Mouse (Mus musculus): ENCODE measurements at regions not wholly inside any gene's neighbourhood (a gene's known extent, or its start where the extent isn't known, plus 50 kb on each side); places are given as distances from the start of the nearest gene placed in this dataset.

- Histone ChIP-seq H3K4me1 (ENCODE audit: insufficient read depth, low read length) (no peaks in the 10 kb centered on the region), H3K4me2 (replicated peaks; ENCODE audit: low read depth, low read length) (no peak overlapping the region), H3K9ac (replicated peaks; ENCODE audit: low read length) (no peak overlapping the region), H3K4me3 (ENCODE audit: low read length) (no peak overlapping the region), H3K27me3 (ENCODE audit: insufficient read depth, low read length) (no peaks in the 10 kb centered on the region), H3K36me3 (ENCODE audit: insufficient read depth, low read length) (no peaks in the 10 kb centered on the region), H3K9me3 (ENCODE audit: low read length) (no peaks in the 10 kb centered on the region), H3K27ac (ENCODE audit: low read length) (no peak overlapping the region)
- ATAC-seq (ENCODE audit: low FRiP score, low TSS enrichment), result no peak
- 55% methylated on average over 2 of the region's 2 CpGs for whole genome bisulfite sequencing
These were observed 166.4 kb upstream of the Arhgap20 start for GRCm38 (mm10) chr9:51598706-51599105.

GRCm38 (mm10) chr9:51608158-51608557 is 157.0 kb upstream of the Arhgap20 start:
- H3K27ac ChIP-seq (ENCODE audit: low read length), result no peak overlapping the region
- no peaks in the 10 kb centered on the region for H3K4me1 ChIP-seq (ENCODE audit: insufficient read depth, low read length)
- no peaks in the 10 kb centered on the region for H3K27me3 ChIP-seq (ENCODE audit: insufficient read depth, low read length)
- H3K9ac ChIP-seq (replicated peaks; ENCODE audit: low read length), result no peak overlapping the region
- H3K4me2 ChIP-seq (replicated peaks; ENCODE audit: low read depth, low read length), result no peak overlapping the region
- 80% methylated on average over 1 of the region's 1 CpGs for WGBS
- no peak for ATAC-seq (ENCODE audit: low FRiP score, low TSS enrichment)
- H3K36me3 ChIP-seq (ENCODE audit: insufficient read depth, low read length), result no peaks in the 10 kb centered on the region
- H3K9me3 ChIP-seq (ENCODE audit: low read length), result no peaks in the 10 kb centered on the region
- H3K4me3 ChIP-seq (ENCODE audit: low read length), result no peak overlapping the region

DNA sequence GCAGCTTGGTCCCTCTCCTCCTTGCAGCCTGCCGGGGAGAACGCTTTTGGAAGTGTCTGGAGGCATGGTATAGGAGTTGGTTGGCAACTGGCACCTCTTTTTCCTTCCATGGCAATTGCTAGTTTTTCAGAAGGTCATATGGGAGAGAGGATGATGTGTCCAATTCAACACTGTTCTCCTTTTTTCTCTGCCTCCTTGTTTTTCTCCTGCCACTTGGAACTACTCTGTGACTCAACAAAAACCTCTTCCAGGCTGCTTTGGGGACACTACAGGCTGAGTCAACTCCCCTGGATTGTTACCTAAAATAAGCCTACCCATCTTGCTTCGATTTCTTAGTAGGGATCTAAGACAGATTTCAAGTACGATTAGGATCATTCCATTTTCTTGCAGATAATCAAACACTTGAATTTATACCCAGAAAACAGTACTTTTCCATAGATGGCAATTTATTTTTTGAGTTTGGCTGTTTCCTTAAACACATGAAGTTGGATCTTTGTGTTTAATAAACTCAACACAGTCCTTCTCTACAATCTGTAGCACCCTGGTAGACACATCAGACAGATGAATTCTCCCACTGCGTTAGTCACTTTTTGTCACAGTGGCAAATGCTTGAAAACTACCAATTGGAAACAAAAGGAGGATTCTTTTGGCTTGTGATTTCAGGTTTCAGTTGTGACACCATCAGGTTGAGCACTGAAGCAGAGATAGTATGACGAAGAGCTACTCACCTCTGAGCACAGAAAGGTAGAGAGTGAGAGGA is 156.3 kb upstream of the Arhgap20 start:
- ATAC-seq (ENCODE audit: low FRiP score, low TSS enrichment), result no peak
- H3K9me3 ChIP-seq (ENCODE audit: low read length), result no peaks in the 10 kb centered on the region
- H3K27me3 ChIP-seq (ENCODE audit: insufficient read depth, low read length), result no peaks in the 10 kb centered on the region
- H3K36me3 ChIP-seq (ENCODE audit: insufficient read depth, low read length), result no peaks in the 10 kb centered on the region
- no peak overlapping the region for H3K27ac ChIP-seq (ENCODE audit: low read length)
- H3K9ac ChIP-seq (replicated peaks; ENCODE audit: low read length), result no peak overlapping the region
- no peak overlapping the region for H3K4me3 ChIP-seq (ENCODE audit: low read length)
- WGBS, result 86% methylated on average over 6 of the region's 6 CpGs
- H3K4me2 ChIP-seq (replicated peaks; ENCODE audit: low read depth, low read length), result no peak overlapping the region
- H3K4me1 ChIP-seq (ENCODE audit: insufficient read depth, low read length), result no peaks in the 10 kb centered on the region

DNA sequence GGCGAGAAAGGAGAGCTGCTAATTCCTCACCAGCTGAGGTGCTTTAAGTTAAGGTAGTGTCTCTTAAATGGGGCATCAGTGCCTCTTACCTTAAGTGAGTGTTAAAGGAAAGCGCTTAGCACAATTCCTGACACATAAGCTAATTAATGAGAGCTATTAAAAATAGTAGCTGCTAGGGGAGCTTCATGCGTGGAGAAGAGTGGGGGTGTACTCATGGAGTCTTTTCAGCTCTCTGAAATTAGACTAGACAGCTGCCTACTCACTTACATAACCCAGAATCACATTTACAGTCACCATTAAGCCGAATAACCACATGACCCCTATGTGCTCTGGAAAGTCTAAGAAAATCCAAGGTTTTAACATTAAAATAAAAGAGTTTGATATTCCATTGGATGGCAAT is 139.0 kb upstream of the Arhgap20 start:
- H3K27me3 ChIP-seq (ENCODE audit: insufficient read depth, low read length), result no peaks in the 10 kb centered on the region
- H3K36me3 ChIP-seq (ENCODE audit: insufficient read depth, low read length), result no peaks in the 10 kb centered on the region
- H3K4me2 ChIP-seq (replicated peaks; ENCODE audit: low read depth, low read length), result no peak overlapping the region
- H3K27ac ChIP-seq (ENCODE audit: low read length), result no peak overlapping the region
- no peak overlapping the region for H3K4me3 ChIP-seq (ENCODE audit: low read length)
- H3K9ac ChIP-seq (replicated peaks; ENCODE audit: low read length), result no peak overlapping the region
- no peaks in the 10 kb centered on the region for H3K9me3 ChIP-seq (ENCODE audit: low read length)
- ATAC-seq (ENCODE audit: low FRiP score, low TSS enrichment), result no peak
- H3K4me1 ChIP-seq (ENCODE audit: insufficient read depth, low read length), result no peaks in the 10 kb centered on the region
- WGBS, result 80% methylated on average over 4 of the region's 4 CpGs

DNA sequence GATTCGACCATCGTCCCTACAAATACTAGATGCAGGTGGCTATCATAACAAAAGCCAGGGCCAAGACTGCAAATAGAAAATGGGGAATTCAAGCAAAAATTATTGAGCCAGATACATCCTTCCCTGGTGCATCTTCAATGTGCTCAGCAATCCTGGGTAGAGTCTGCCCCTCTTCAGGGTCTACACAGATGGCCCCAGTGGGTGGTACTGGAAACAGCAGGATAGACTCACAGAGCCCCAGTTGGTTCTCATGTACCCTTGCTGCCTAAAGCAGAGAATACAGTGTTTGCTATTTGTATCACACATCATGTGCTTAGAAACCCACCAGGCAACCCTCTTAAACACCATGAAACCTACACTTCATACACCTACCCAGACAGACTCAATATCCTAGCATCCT is 129.0 kb upstream of the Arhgap20 start:
- H3K27ac ChIP-seq (ENCODE audit: low read length), result no peak overlapping the region
- no peaks in the 10 kb centered on the region for H3K9me3 ChIP-seq (ENCODE audit: low read length)
- H3K4me3 ChIP-seq (ENCODE audit: low read length), result no peak overlapping the region
- no peaks in the 10 kb centered on the region for H3K27me3 ChIP-seq (ENCODE audit: insufficient read depth, low read length)
- no peaks in the 10 kb centered on the region for H3K36me3 ChIP-seq (ENCODE audit: insufficient read depth, low read length)
- no peaks in the 10 kb centered on the region for H3K4me1 ChIP-seq (ENCODE audit: insufficient read depth, low read length)
- ATAC-seq (ENCODE audit: low FRiP score, low TSS enrichment), result no peak
- no peak overlapping the region for H3K9ac ChIP-seq (replicated peaks; ENCODE audit: low read length)
- no peak overlapping the region for H3K4me2 ChIP-seq (replicated peaks; ENCODE audit: low read depth, low read length)
- WGBS, result 90% methylated on average over 2 of the region's 2 CpGs

DNA sequence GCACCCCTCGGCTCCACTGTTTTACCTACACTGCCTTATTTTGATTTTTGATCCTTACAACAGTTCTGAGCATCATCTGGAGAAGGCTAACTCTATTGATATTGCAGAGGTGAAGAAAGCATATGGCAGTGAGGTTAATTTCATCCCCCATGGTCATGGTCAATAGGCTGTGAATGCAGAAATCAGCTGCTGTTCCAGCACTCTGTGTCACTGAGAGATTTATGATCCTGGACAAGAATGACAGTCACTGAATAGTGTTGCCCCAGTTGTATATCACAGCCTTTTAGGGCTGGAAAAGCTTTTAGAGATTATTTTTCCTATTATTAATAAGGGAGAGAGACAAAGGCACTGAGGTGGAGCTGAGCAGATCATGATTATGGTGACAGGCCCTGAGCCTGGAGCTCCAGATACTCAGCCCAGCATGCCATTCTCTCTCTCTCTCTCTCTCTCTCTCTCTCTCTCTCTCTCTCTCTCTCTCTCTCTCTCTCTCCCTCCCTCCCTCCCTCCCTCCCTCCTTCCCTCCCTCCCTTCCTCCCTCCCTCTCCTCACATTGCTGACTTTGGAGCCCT is 128.5 kb upstream of the Arhgap20 start:
- H3K36me3 ChIP-seq (ENCODE audit: insufficient read depth, low read length), result no peaks in the 10 kb centered on the region
- ATAC-seq (ENCODE audit: low FRiP score, low TSS enrichment), result no peak
- no peak overlapping the region for H3K4me2 ChIP-seq (replicated peaks; ENCODE audit: low read depth, low read length)
- no peaks in the 10 kb centered on the region for H3K9me3 ChIP-seq (ENCODE audit: low read length)
- no peak overlapping the region for H3K9ac ChIP-seq (replicated peaks; ENCODE audit: low read length)
- H3K4me1 ChIP-seq (ENCODE audit: insufficient read depth, low read length), result no peaks in the 10 kb centered on the region
- 85% methylated on average over 1 of the region's 1 CpGs for WGBS
- no peaks in the 10 kb centered on the region for H3K27me3 ChIP-seq (ENCODE audit: insufficient read depth, low read length)
- H3K27ac ChIP-seq (ENCODE audit: low read length), result no peak overlapping the region
- H3K4me3 ChIP-seq (ENCODE audit: low read length), result no peak overlapping the region

DNA sequence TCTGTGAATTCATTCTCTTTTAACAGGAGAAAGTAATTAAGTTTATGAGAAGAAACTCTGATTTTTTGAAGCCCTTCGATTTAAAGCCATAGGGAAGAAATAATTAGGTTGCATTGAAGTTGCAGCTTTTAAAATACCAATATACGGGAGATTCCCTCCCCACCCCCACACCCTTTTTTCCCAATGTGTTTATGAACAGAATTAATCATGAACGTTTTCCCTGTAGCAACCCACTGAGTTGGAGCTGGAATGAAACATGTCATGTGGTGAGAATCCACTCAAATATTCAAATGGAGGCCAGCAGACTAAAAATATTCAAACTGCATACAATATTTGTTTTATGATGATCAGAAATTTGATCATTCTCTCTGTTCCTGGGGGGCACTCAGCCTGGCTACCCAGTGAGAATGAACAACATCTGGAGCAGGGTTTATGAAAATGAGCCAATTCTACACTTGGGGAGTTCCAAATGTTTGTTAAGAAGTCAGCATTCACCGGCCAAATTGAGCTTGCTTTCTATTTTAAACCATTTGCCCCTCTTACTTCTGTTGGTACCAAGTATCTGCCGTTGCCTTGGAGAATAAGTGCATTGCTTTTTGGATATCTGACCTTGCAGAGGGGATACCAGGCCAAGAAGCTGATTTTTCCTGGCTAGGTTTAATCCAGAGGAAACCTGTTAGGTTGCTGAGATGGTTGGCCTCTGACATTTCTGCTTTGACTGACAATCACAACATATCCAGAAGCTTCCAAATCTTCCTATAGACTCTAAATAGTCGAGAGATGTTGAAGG is 127.8 kb upstream of the Arhgap20 start:
- no peak for ATAC-seq (ENCODE audit: low FRiP score, low TSS enrichment)
- 65% methylated on average over 6 of the region's 6 CpGs for WGBS

DNA sequence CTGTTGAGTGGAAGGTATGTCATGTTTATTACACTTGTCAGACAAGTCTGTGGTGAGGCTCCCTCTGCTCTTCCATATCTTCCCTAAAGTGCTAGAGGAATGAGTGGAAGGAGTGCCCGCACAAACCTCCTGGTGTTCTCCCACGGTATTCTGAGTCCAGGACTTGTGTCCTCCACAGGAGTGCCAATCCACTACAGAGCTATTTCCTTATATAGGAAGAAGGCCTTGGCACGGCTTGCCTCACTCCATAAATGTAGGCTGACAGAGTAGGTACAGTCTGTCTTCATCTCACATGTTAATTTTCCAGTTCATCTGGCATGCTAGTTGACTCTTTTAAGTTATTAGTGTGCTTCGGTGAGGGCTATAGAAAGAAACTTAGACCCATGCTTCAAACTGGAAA is 123.4 kb upstream of the Arhgap20 start:
- 67% methylated on average over 4 of the region's 4 CpGs for WGBS
- H3K9me3 ChIP-seq (ENCODE audit: low read length), result no peaks in the 10 kb centered on the region
- H3K27me3 ChIP-seq (ENCODE audit: insufficient read depth, low read length), result no peaks in the 10 kb centered on the region
- no peak overlapping the region for H3K9ac ChIP-seq (replicated peaks; ENCODE audit: low read length)
- no peak overlapping the region for H3K27ac ChIP-seq (ENCODE audit: low read length)
- ATAC-seq (ENCODE audit: low FRiP score, low TSS enrichment), result no peak
- H3K4me1 ChIP-seq (ENCODE audit: insufficient read depth, low read length), result no peaks in the 10 kb centered on the region
- no peak overlapping the region for H3K4me2 ChIP-seq (replicated peaks; ENCODE audit: low read depth, low read length)
- no peaks in the 10 kb centered on the region for H3K36me3 ChIP-seq (ENCODE audit: insufficient read depth, low read length)
- no peak overlapping the region for H3K4me3 ChIP-seq (ENCODE audit: low read length)

More for the DNA sequence above, 127.8 kb upstream of the Arhgap20 start:
- Histone ChIP-seq H3K36me3 (ENCODE audit: insufficient read depth, low read length) (no peaks in the 10 kb centered on the region), H3K4me2 (replicated peaks; ENCODE audit: low read depth, low read length) (no peak overlapping the region), H3K27me3 (ENCODE audit: insufficient read depth, low read length) (no peaks in the 10 kb centered on the region), H3K9me3 (ENCODE audit: low read length) (no peaks in the 10 kb centered on the region), H3K27ac (ENCODE audit: low read length) (no peak overlapping the region), H3K9ac (replicated peaks; ENCODE audit: low read length) (no peak overlapping the region), H3K4me3 (ENCODE audit: low read length) (no peak overlapping the region), H3K4me1 (ENCODE audit: insufficient read depth, low read length) (no peaks in the 10 kb centered on the region)

DNA sequence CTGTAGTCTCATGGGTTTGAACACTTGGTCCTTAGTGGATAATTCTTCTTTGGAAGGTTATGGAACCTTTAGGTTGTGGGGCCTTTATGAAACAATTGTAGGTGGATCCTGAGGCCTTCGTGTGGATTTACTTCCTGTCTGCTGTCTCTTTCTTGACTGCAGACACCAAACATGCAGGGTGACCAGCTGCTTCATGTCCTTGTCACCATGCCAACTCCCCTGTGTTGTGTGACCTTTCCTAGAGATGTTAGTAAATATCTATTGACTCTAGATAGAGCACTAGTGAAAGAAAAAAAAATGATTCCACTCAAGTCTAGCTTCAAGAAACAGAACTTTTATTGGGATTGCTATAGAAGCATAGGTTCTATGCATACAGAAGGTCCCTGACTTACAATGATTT is 119.7 kb upstream of the Arhgap20 start:
- H3K27ac ChIP-seq (ENCODE audit: low read length), result no peak overlapping the region
- H3K9me3 ChIP-seq (ENCODE audit: low read length), result no peaks in the 10 kb centered on the region
- ATAC-seq (ENCODE audit: low FRiP score, low TSS enrichment), result no peak
- no peaks in the 10 kb centered on the region for H3K4me1 ChIP-seq (ENCODE audit: insufficient read depth, low read length)
- no peaks in the 10 kb centered on the region for H3K27me3 ChIP-seq (ENCODE audit: insufficient read depth, low read length)
- H3K9ac ChIP-seq (replicated peaks; ENCODE audit: low read length), result no peak overlapping the region
- 36% methylated on average over 1 of the region's 1 CpGs for WGBS
- H3K36me3 ChIP-seq (ENCODE audit: insufficient read depth, low read length), result no peaks in the 10 kb centered on the region
- no peak overlapping the region for H3K4me3 ChIP-seq (ENCODE audit: low read length)
- no peak overlapping the region for H3K4me2 ChIP-seq (replicated peaks; ENCODE audit: low read depth, low read length)

Measured in kidney, embryonic 16.5 days (tissue).